Mouse (Mus musculus) heart, embryonic 15.5 days (tissue): ENCODE results near the gene Tex26. TPM values are rescaled to one million over a fixed set of nuclear protein-coding genes. Genes with fewer than 3 reads are reported as not detected.

Experiments
- ATAC-seq: fragments of 200-750 bp; cut with Nextera tagmentation; replicated peaks from 2 replicates; pipeline ENCODE4 v1.8.0; 2017; ENCODE audit warnings: low read depth, moderate TSS enrichment; ENCODE audit not compliant: insufficient number of reproducible peaks, insufficient read depth, low FRiP score
- H3K27ac ChIP-seq: fragments of 300-500 bp; sonication (generic); 2 replicates; pipeline ENCODE4 v1.5.1; 2015; ENCODE audit warnings: mild to moderate bottlenecking, inconsistent platforms
- H3K27me3 ChIP-seq: fragments of 300-500 bp; sonication (generic); 2 replicates; pipeline ENCODE4 v1.6.1; 2015; ENCODE audit warnings: inconsistent platforms
- H3K36me3 ChIP-seq: fragments of 300-500 bp; sonication (generic); 2 replicates; pipeline ENCODE4 v1.6.1; 2015; ENCODE audit warnings: mild to moderate bottlenecking, inconsistent platforms
- H3K4me1 ChIP-seq: fragments of 300-500 bp; sonication (generic); replicated peaks from 2 replicates; pipeline ENCODE4 v1.6.1; 2015; ENCODE audit warnings: inconsistent platforms
- H3K4me2 ChIP-seq: fragments of 300-500 bp; sonication (generic); 2 replicates; pipeline ENCODE4 v1.6.1; 2015; ENCODE audit warnings: inconsistent platforms, mild to moderate bottlenecking, moderate library complexity
- H3K4me3 ChIP-seq: fragments of 300-500 bp; sonication (generic); 2 replicates; pipeline ENCODE4 v1.5.1; 2015; ENCODE audit warnings: mild to moderate bottlenecking, inconsistent platforms
- H3K9ac ChIP-seq: fragments of 300-500 bp; sonication (generic); 2 replicates; pipeline ENCODE4 v1.6.1; 2015; ENCODE audit warnings: mild to moderate bottlenecking, inconsistent platforms
- H3K9me3 ChIP-seq: fragments of 300-500 bp; sonication (generic); replicated peaks from 2 replicates; pipeline ENCODE4 v1.6.1; 2016; ENCODE audit warnings: inconsistent platforms
- WGBS: fragments of 180-500 bp; shearing (Covaris S2); methylation state at CpG from one replicate; pipeline ENCODE4 v1.1.7; 2015; ENCODE audit warnings: mixed read lengths; 5-methylcytosine and 5-hydroxymethylcytosine counted together
- polyA plus RNA-seq: library from polyadenylated mRNA; unstranded; fragments of >200 nt; fragmentation: Nextera tagmentation; extraction: Ambion mirVana; gene quantifications from 2 replicates; pipeline ENCODE4 v1.2.1, GENCODE M21; 2015

Tex26 gene
- polyA plus RNA-seq, 1 experiment from 2014 or later = 0.31 TPM

GRCm38 (mm10) chr5:149490275-149490674 is 50.8 kb downstream of the Tex26 start:
- no peak overlapping the region for H3K27ac ChIP-seq
- WGBS = 66% methylated on average over 15 of the region's 15 CpGs
- no peaks in the 10 kb centered on the region for H3K9me3 ChIP-seq
- H3K4me2 ChIP-seq = no peak overlapping the region
- H3K9ac ChIP-seq = no peak overlapping the region
- no peak for ATAC-seq
- H3K4me1 ChIP-seq = no peaks in the 10 kb centered on the region
- no peaks in the 10 kb centered on the region for H3K27me3 ChIP-seq
- no peak overlapping the region for H3K4me3 ChIP-seq
- no peaks in the 10 kb centered on the region for H3K36me3 ChIP-seq

GRCm38 (mm10) chr5:149495655-149496054 is 56.2 kb downstream of the Tex26 start:
- Histone ChIP-seq H3K4me3 (no peak overlapping the region), H3K9me3 (no peaks in the 10 kb centered on the region), H3K9ac (no peak overlapping the region), H3K27ac (no peak overlapping the region), H3K36me3 (no peaks in the 10 kb centered on the region), H3K4me1 (no peaks in the 10 kb centered on the region), H3K4me2 (no peak overlapping the region), H3K27me3 (no peaks in the 10 kb centered on the region)
- 59% methylated on average over 6 of the region's 6 CpGs for WGBS
- ATAC-seq = no peak

- H3K9ac ChIP-seq = no peak overlapping the region
- no peak overlapping the region for H3K27ac ChIP-seq
- no peak overlapping the region for H3K4me3 ChIP-seq
- WGBS = 70% methylated on average over 12 of the region's 12 CpGs
- H3K9me3 ChIP-seq = no peaks in the 10 kb centered on the region
- ATAC-seq = no peak
- H3K4me2 ChIP-seq = no peak overlapping the region
- no peaks in the 10 kb centered on the region for H3K4me1 ChIP-seq
- H3K36me3 ChIP-seq = no peaks in the 10 kb centered on the region
- no peaks in the 10 kb centered on the region for H3K27me3 ChIP-seq
Observed at GRCm38 (mm10) chr5:149496401-149497066, 57.1 kb downstream of the Tex26 start.

- WGBS = 48% methylated on average over 4 of the region's 4 CpGs
- Histone ChIP-seq H3K4me3 (no peak overlapping the region), H3K9me3 (no peaks in the 10 kb centered on the region), H3K4me1 (no peaks in the 10 kb centered on the region), H3K36me3 (no peaks in the 10 kb centered on the region), H3K27ac (no peak overlapping the region), H3K9ac (no peak overlapping the region), H3K27me3 (no peaks in the 10 kb centered on the region), H3K4me2 (no peak overlapping the region)
- no peak for ATAC-seq
Observed at GRCm38 (mm10) chr5:149499936-149500335, 60.5 kb downstream of the Tex26 start.

- H3K4me3 ChIP-seq = no peak overlapping the region
- no peaks in the 10 kb centered on the region for H3K27me3 ChIP-seq
- H3K27ac ChIP-seq = no peak overlapping the region
- H3K9me3 ChIP-seq = no peaks in the 10 kb centered on the region
- WGBS = 72% methylated on average over 23 of the region's 23 CpGs
- H3K4me1 ChIP-seq = peaks cover 2% of the 10 kb centered on the region; the same call in 1 of the 2 replicates
- H3K36me3 ChIP-seq = no peaks in the 10 kb centered on the region
- no peak for ATAC-seq
- H3K4me2 ChIP-seq = no peak overlapping the region
- H3K9ac ChIP-seq = no peak overlapping the region
Observed at GRCm38 (mm10) chr5:149503423-149504175, 64.1 kb downstream of the Tex26 start.

- Histone ChIP-seq H3K27me3 (no peaks in the 10 kb centered on the region), H3K9ac (no peak overlapping the region), H3K4me3 (no peak overlapping the region), H3K4me2 (no peak overlapping the region), H3K9me3 (no peaks in the 10 kb centered on the region), H3K36me3 (no peaks in the 10 kb centered on the region), H3K27ac (no peak overlapping the region), H3K4me1 (peaks cover 4% of the 10 kb centered on the region; the same call in 1 of the 2 replicates)
- WGBS = 79% methylated on average over 8 of the region's 8 CpGs
- ATAC-seq = no peak
Observed at GRCm38 (mm10) chr5:149504985-149505384, 65.5 kb downstream of the Tex26 start.

GRCm38 (mm10) chr5:149506033-149506432 is 66.6 kb downstream of the Tex26 start:
- Histone ChIP-seq H3K4me2 (no peak overlapping the region), H3K27ac (no peak overlapping the region), H3K9ac (no peak overlapping the region), H3K4me1 (peaks cover 4% of the 10 kb centered on the region; the same call in 1 of the 2 replicates), H3K27me3 (no peaks in the 10 kb centered on the region), H3K9me3 (no peaks in the 10 kb centered on the region), H3K36me3 (no peaks in the 10 kb centered on the region), H3K4me3 (no peak overlapping the region)
- ATAC-seq = no peak
- WGBS = 99% methylated on average over 2 of the region's 2 CpGs

GRCm38 (mm10) chr5:149508094-149509029 is 68.9 kb downstream of the Tex26 start:
- WGBS = 48% methylated on average over 20 of the region's 20 CpGs
- Histone ChIP-seq H3K4me3 (no peak overlapping the region), H3K4me1 (peaks cover 6% of the 10 kb centered on the region), H3K27me3 (no peaks in the 10 kb centered on the region), H3K4me2 (no peak overlapping the region), H3K36me3 (no peaks in the 10 kb centered on the region), H3K9me3 (no peaks in the 10 kb centered on the region), H3K9ac (no peak overlapping the region), H3K27ac (no peak overlapping the region)
- peak; percentile 43 for ATAC-seq

- Histone ChIP-seq H3K4me3 (no peak overlapping the region), H3K9ac (no peak overlapping the region), H3K36me3 (no peaks in the 10 kb centered on the region), H3K27ac (no peak overlapping the region), H3K27me3 (no peaks in the 10 kb centered on the region), H3K4me2 (no peak overlapping the region), H3K9me3 (no peaks in the 10 kb centered on the region), H3K4me1 (peaks cover 22% of the 10 kb centered on the region)
- whole genome bisulfite sequencing = 75% methylated on average over 13 of the region's 13 CpGs
- no peak for ATAC-seq
Observed at GRCm38 (mm10) chr5:149510323-149510722, 70.9 kb downstream of the Tex26 start.

GRCm38 (mm10) chr5:149512695-149513094 is 73.2 kb downstream of the Tex26 start:
- ATAC-seq = no peak
- H3K27ac ChIP-seq = no peak overlapping the region
- H3K27me3 ChIP-seq = no peaks in the 10 kb centered on the region
- no peak overlapping the region for H3K4me2 ChIP-seq
- no peak overlapping the region for H3K9ac ChIP-seq
- peaks cover 22% of the 10 kb centered on the region for H3K4me1 ChIP-seq
- H3K36me3 ChIP-seq = no peaks in the 10 kb centered on the region
- no peak overlapping the region for H3K4me3 ChIP-seq
- WGBS = 58% methylated on average over 3 of the region's 3 CpGs
- H3K9me3 ChIP-seq = no peaks in the 10 kb centered on the region

GRCm38 (mm10) chr5:149513438-149514086 is 74.1 kb downstream of the Tex26 start:
- H3K4me3 ChIP-seq = peak overlapping the region; percentile 22; the same call in 1 of the 2 replicates
- H3K9me3 ChIP-seq = no peaks in the 10 kb centered on the region
- ATAC-seq = no peak
- peak overlapping the region; percentile 47 for H3K4me2 ChIP-seq
- no peaks in the 10 kb centered on the region for H3K36me3 ChIP-seq
- peak overlapping the region; percentile 73 for H3K27ac ChIP-seq
- H3K27me3 ChIP-seq = no peaks in the 10 kb centered on the region
- peaks cover 20% of the 10 kb centered on the region for H3K4me1 ChIP-seq
- H3K9ac ChIP-seq = no peak overlapping the region
- 44% methylated on average over 9 of the region's 9 CpGs for WGBS
